Mouse (Mus musculus): ENCODE results near the gene Blnk. TPM values are rescaled to one million over a fixed set of nuclear protein-coding genes. Genes with fewer than 3 reads are reported as not detected.
A peak's percentile ranks its signal among the peaks of the same experiment; 100 is the strongest.

Gene Blnk
- polyA plus RNA-seq, 1 experiment from 2014 or later, result 19.6 TPM

DNA sequence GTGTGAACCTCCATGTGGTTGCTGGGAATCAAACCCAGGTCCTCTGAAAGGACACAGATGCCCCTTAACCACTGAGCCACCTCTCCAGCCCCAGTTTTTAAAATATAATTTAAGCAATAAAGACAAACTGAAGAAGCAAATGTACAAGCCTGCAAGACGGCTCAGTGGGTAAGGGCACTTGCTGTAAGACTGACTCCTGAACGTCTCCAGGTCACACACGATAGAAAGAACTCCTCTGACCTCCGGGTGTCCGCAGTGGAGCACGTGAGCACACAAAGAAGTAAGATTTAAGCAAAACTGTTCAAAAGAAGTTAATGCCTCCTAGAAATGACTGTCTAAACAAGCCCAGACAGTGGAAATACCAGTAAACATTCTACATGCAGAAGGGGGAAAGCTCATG, 2.4 kb upstream of the Blnk start:
- Histone ChIP-seq H3K27me3 (replicated peaks) (no peaks in the 10 kb centered on the region), H3K9me3 (no peaks in the 10 kb centered on the region), H3K4me3 (replicated peaks) (no peak overlapping the region), H3K27ac (no peak overlapping the region), H3K9ac (no peak overlapping the region), H3K36me3 (no peaks in the 10 kb centered on the region), H3K4me1 (replicated peaks) (peaks cover 12% of the 10 kb centered on the region), H3K4me2 (replicated peaks) (no peak overlapping the region)
- 86% methylated on average over 6 of the region's 6 CpGs for WGBS
- ATAC-seq, result no peak

GRCm38 (mm10) chr19:40995449-40996401, 1.4 kb upstream of the Blnk start:
- peak overlapping the region; percentile 78 for H3K27ac ChIP-seq
- ATAC-seq, result peak; percentile 66
- whole genome bisulfite sequencing, result 43% methylated on average over 21 of the region's 21 CpGs
- no peak overlapping the region for H3K4me3 ChIP-seq (replicated peaks)
- H3K36me3 ChIP-seq, result no peaks in the 10 kb centered on the region
- no peaks in the 10 kb centered on the region for H3K27me3 ChIP-seq (replicated peaks)
- no peaks in the 10 kb centered on the region for H3K9me3 ChIP-seq
- H3K4me2 ChIP-seq (replicated peaks), result peak overlapping the region; percentile 26
- H3K9ac ChIP-seq, result no peak overlapping the region
- peaks cover 12% of the 10 kb centered on the region for H3K4me1 ChIP-seq (replicated peaks)

DNA sequence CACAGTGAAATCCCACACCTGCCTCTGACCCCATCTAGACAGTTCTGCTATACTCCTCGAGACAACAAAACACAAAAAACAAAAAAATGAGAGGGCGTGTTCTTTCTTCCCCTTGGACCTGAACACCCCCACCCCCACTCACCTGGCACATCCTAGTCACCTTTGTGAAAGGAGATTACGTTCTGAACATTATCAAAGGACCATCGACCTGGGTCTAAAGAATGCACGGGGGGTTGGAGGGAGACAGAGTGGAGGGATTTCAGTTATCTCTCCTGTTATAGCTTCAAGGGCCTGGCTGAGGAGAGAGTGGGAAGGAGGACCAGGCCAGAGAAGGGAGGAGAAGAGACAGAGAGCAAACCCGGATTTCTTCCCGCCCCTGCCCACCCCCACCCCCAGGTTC, 576 bp upstream of the Blnk start:
- Histone ChIP-seq H3K9ac (no peak overlapping the region), H3K36me3 (no peaks in the 10 kb centered on the region), H3K27ac (peak overlapping the region; percentile 78), H3K4me2 (replicated peaks) (peak overlapping the region; percentile 26), H3K4me1 (replicated peaks) (peaks cover 12% of the 10 kb centered on the region), H3K27me3 (replicated peaks) (no peaks in the 10 kb centered on the region), H3K9me3 (no peaks in the 10 kb centered on the region), H3K4me3 (replicated peaks) (no peak overlapping the region)
- 50% methylated on average over 7 of the region's 7 CpGs for WGBS
- ATAC-seq, result peak; percentile 5

GRCm38 (mm10) chr19:40993356-40993755, 979 bp downstream of the Blnk start:
- Histone ChIP-seq H3K4me1 (replicated peaks) (peaks cover 1% of the 10 kb centered on the region; the same call in 1 of the 2 replicates), H3K9ac (0 out of 2 replicates have a peak overlapping the region, but pooled peaks have one; percentile 0), H3K4me2 (replicated peaks) (peak overlapping the region; percentile 42), H3K27me3 (replicated peaks) (no peaks in the 10 kb centered on the region), H3K36me3 (no peaks in the 10 kb centered on the region), H3K9me3 (no peaks in the 10 kb centered on the region), H3K4me3 (replicated peaks) (peak overlapping the region; percentile 28), H3K27ac (peak overlapping the region; percentile 69)
- 64% methylated on average over 5 of the region's 5 CpGs for WGBS
- no peak for ATAC-seq

DNA sequence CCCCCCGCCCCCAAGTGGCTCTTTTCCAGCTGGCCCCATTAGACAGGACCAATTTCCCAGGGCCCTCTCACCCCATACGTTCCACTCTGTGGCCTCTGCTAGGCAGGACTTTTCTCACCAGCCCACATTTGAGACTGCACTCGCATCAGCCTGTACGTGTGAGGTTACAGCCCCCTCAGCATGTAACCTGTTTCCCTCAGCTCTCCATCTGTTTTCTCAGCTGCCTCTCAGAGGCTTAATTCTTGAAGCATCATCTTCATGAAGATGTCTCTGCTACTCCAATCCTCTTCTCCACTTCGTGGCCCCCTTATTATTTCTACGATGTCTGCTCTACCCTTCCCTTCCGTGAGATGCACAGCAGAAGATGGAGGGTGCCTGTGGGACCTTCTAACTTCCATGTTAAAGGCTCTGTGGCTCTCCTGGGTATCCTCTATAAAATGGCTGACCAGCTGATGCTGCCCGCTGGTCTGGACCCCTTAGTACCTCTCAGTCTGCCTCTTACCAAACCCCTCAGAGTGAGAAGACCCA, 1.8 kb downstream of the Blnk start:
- H3K27ac ChIP-seq, result no peak overlapping the region
- H3K4me1 ChIP-seq (replicated peaks), result no peaks in the 10 kb centered on the region
- H3K36me3 ChIP-seq, result no peaks in the 10 kb centered on the region
- no peaks in the 10 kb centered on the region for H3K27me3 ChIP-seq (replicated peaks)
- peak overlapping the region; percentile 42 for H3K4me2 ChIP-seq (replicated peaks)
- H3K9me3 ChIP-seq, result no peaks in the 10 kb centered on the region
- H3K4me3 ChIP-seq (replicated peaks), result peak overlapping the region; percentile 28
- 69% methylated on average over 8 of the region's 8 CpGs for WGBS
- ATAC-seq, result no peak
- H3K9ac ChIP-seq, result no peak overlapping the region

DNA sequence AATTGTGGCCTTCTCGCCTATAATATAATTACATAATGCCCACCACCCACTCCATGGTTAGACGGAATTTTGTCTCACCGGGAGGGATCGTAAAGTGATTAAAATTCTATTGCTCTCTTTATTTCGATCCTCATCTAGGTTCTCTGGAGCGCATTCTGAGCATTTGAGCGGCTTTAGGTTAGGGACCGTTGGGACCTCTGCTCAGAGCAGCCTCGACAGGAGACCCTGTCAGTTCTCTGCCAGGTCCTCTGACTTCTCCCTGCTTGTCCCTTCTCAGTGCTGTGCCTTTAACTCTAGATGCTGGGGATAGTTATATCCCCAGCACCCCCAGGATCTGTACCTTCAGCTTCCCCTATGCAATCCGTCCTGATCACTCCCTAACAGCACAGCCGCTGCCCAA, 2.2 kb downstream of the Blnk start:
- no peaks in the 10 kb centered on the region for H3K36me3 ChIP-seq
- no peak overlapping the region for H3K4me3 ChIP-seq (replicated peaks)
- peak overlapping the region; percentile 42 for H3K4me2 ChIP-seq (replicated peaks)
- no peaks in the 10 kb centered on the region for H3K4me1 ChIP-seq (replicated peaks)
- H3K27ac ChIP-seq, result no peak overlapping the region
- H3K9ac ChIP-seq, result no peak overlapping the region
- H3K27me3 ChIP-seq (replicated peaks), result no peaks in the 10 kb centered on the region
- ATAC-seq, result no peak
- no peaks in the 10 kb centered on the region for H3K9me3 ChIP-seq
- 60% methylated on average over 11 of the region's 11 CpGs for WGBS

GRCm38 (mm10) chr19:40991626-40992025, 2.7 kb downstream of the Blnk start:
- H3K27ac ChIP-seq, result no peak overlapping the region
- H3K4me1 ChIP-seq (replicated peaks), result no peaks in the 10 kb centered on the region
- no peak overlapping the region for H3K4me3 ChIP-seq (replicated peaks)
- no peaks in the 10 kb centered on the region for H3K27me3 ChIP-seq (replicated peaks)
- H3K9ac ChIP-seq, result no peak overlapping the region
- H3K9me3 ChIP-seq, result no peaks in the 10 kb centered on the region
- WGBS, result 69% methylated on average over 7 of the region's 7 CpGs
- H3K36me3 ChIP-seq, result no peaks in the 10 kb centered on the region
- ATAC-seq, result no peak
- H3K4me2 ChIP-seq (replicated peaks), result peak overlapping the region; percentile 42; the same call in 1 of the 2 replicates

- H3K27ac ChIP-seq, result no peak overlapping the region
- no peak for ATAC-seq
- WGBS, result 91% methylated on average over 17 of the region's 17 CpGs
- H3K36me3 ChIP-seq, result no peaks in the 10 kb centered on the region
- no peaks in the 10 kb centered on the region for H3K4me1 ChIP-seq (replicated peaks)
- H3K27me3 ChIP-seq (replicated peaks), result no peaks in the 10 kb centered on the region
- no peak overlapping the region for H3K9ac ChIP-seq
- no peak overlapping the region for H3K4me3 ChIP-seq (replicated peaks)
- H3K9me3 ChIP-seq, result no peaks in the 10 kb centered on the region
- no peak overlapping the region for H3K4me2 ChIP-seq (replicated peaks)
Observed at GRCm38 (mm10) chr19:40990781-40991343, 3.5 kb downstream of the Blnk start.

DNA sequence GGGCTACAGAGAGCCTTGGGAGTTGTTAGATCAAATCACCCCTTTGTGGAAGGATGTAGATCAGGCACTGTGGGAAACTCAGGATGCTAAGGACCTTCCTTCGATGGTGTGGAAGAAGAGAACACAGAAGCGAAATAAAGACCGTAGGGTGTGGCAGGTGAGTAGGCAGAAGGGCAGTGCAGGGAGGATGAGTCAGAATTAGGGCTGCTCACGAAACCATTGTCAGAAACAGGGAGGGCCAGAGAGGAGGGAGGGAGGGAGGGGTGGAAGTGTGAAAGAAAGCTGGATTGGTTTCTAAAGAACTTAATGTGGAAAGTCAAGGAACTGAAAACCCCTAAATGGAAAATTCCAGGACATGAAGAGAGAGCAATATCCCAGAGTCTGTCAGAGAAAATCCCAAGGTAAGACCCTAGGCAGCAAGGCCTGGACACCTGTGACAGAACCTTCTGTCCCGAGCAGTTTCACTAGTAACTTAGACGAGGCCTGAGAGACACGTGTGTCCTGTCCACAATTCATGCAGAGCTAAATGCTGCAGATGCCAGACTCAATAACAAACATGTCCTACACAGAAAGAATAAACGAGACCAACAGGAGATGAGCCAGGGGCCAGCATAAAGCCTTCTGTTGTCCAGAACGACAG, 4.3 kb downstream of the Blnk start:
- Histone ChIP-seq H3K4me3 (replicated peaks) (no peak overlapping the region), H3K27ac (no peak overlapping the region), H3K4me2 (replicated peaks) (no peak overlapping the region), H3K4me1 (replicated peaks) (no peaks in the 10 kb centered on the region), H3K27me3 (replicated peaks) (no peaks in the 10 kb centered on the region), H3K36me3 (no peaks in the 10 kb centered on the region), H3K9ac (no peak overlapping the region), H3K9me3 (no peaks in the 10 kb centered on the region)
- 63% methylated on average over 9 of the region's 9 CpGs for WGBS
- ATAC-seq, result no peak

DNA sequence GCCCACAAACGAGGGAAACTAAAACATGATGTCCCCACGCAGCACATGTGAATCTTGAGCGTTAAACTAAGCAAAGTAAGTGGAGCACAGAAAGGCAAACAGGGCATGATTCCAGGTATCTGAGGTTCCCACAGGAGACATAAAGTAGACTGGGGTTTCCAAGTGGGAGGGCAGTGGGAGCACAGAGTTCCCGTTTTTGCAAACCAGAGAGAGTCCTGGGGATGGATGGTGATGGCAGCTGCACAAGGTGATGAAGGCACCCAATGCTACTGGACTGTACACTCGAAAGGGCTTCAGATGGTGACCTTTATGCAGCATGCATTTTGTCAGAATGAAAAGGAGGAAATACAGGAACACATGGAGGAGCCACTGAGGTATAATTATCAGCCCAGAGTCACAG, 5.5 kb downstream of the Blnk start:
- no peaks in the 10 kb centered on the region for H3K36me3 ChIP-seq
- no peaks in the 10 kb centered on the region for H3K9me3 ChIP-seq
- H3K4me3 ChIP-seq (replicated peaks), result no peak overlapping the region
- no peak overlapping the region for H3K4me2 ChIP-seq (replicated peaks)
- WGBS, result 78% methylated on average over 5 of the region's 5 CpGs
- no peak for ATAC-seq
- no peak overlapping the region for H3K9ac ChIP-seq
- H3K27ac ChIP-seq, result no peak overlapping the region
- H3K4me1 ChIP-seq (replicated peaks), result no peaks in the 10 kb centered on the region
- no peaks in the 10 kb centered on the region for H3K27me3 ChIP-seq (replicated peaks)

GRCm38 (mm10) chr19:40984536-40984935, 9.8 kb downstream of the Blnk start:
- Histone ChIP-seq H3K36me3 (no peaks in the 10 kb centered on the region), H3K4me3 (replicated peaks) (no peak overlapping the region), H3K4me2 (replicated peaks) (no peak overlapping the region), H3K27me3 (replicated peaks) (no peaks in the 10 kb centered on the region), H3K27ac (no peak overlapping the region), H3K9me3 (no peaks in the 10 kb centered on the region), H3K4me1 (replicated peaks) (no peaks in the 10 kb centered on the region), H3K9ac (no peak overlapping the region)
- ATAC-seq, result no peak
- 88% methylated on average over 1 of the region's 1 CpGs for WGBS

- Histone ChIP-seq H3K36me3 (no peaks in the 10 kb centered on the region), H3K4me1 (replicated peaks) (no peaks in the 10 kb centered on the region), H3K9me3 (no peaks in the 10 kb centered on the region), H3K27me3 (replicated peaks) (no peaks in the 10 kb centered on the region), H3K9ac (no peak overlapping the region), H3K4me2 (replicated peaks) (no peak overlapping the region), H3K4me3 (replicated peaks) (no peak overlapping the region), H3K27ac (no peak overlapping the region)
- 76% methylated on average over 5 of the region's 5 CpGs for WGBS
- no peak for ATAC-seq
Observed at GRCm38 (mm10) chr19:40980671-40981070, 13.7 kb downstream of the Blnk start.
